Mouse (Mus musculus): Measurements from ENCODE around the gene Myo3b.

- TF ChIP-seq POLR2A (IDR thresholded peaks at IDR 0.05; ENCODE audit: insufficient read length, low read depth) = no peak
- no peak for TF ChIP-seq TCF12 (IDR thresholded peaks at IDR 0.05; ENCODE audit: insufficient read depth, poor library complexity, severe bottlenecking)
- TF ChIP-seq USF1 (IDR thresholded peaks at IDR 0.05; ENCODE audit: low read depth) = no peak
- TF ChIP-seq CEBPB (IDR thresholded peaks at IDR 0.05; ENCODE audit: insufficient read depth, poor library complexity, severe bottlenecking) = no peak
- TF ChIP-seq POLR2AphosphoS2 (IDR thresholded peaks at IDR 0.05; ENCODE audit: insufficient read length, low read depth) = no peak
- TF ChIP-seq E2F4 (IDR thresholded peaks at IDR 0.05; ENCODE audit: insufficient read depth) = no peak
- no peak for TF ChIP-seq MYOD1 (IDR thresholded peaks at IDR 0.05; ENCODE audit: control insufficient read depth in 1 of 3, insufficient read length in 2 of 3, low read depth in 2 of 3)
- TF ChIP-seq TCF3 (IDR thresholded peaks at IDR 0.05; ENCODE audit: insufficient read length, low read depth) = no peak
These were observed 108.2 kb downstream of the Myo3b start for GRCm38 (mm10) chr2:70146993-70147581.

Data from myocyte (in vitro differentiated cells).